Mouse (Mus musculus): ENCODE results near the gene Sncb. TPM values are rescaled to one million over a fixed set of nuclear protein-coding genes. Genes with fewer than 3 reads are reported as not detected.

Gene Sncb
- polyA plus RNA-seq, 1 experiment from 2014 or later: 157 TPM

DNA sequence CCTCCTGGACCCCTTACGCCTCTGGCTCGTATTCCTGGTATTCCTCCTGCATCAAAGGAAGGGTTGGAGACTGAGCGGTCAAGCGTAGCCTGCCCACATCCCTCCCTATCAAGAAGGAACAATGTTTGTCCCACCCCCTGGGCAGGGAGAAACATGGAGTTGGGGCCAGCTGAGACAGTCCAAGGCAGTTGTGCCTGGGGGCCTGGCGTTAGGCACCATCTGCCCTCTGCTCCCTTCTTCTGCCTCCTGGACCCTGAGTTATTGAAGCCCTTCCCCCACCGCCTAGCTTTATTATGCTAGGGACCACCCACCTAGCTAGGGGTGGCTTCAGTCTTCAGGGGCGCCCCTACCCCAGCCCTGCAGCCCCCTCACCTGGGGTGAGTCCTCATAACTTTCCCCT, 6.9 kb downstream of the Sncb start:
- Histone ChIP-seq H3K4me3 (ENCODE audit: low read length) (no peak overlapping the region; the same call in 1 of the 2 replicates), H3K9ac (ENCODE audit: low read depth, low read length) (peak overlapping the region; percentile 68; the same call in 1 of the 2 replicates), H3K27me3 (replicated peaks; ENCODE audit: control insufficient read depth, insufficient read depth, low read length) (peaks cover 5% of the 10 kb centered on the region; the same call in 1 of the 2 replicates), H3K36me3 (ENCODE audit: control insufficient read depth, insufficient read depth, low read length) (no peaks in the 10 kb centered on the region), H3K4me1 (ENCODE audit: control insufficient read depth, insufficient read depth, low read depth, low read length) (peaks cover 47% of the 10 kb centered on the region), H3K4me2 (ENCODE audit: low read length) (peak overlapping the region; percentile 88), H3K9me3 (ENCODE audit: control insufficient read depth, low read length) (no peaks in the 10 kb centered on the region), H3K27ac (ENCODE audit: low read depth, low read length) (peak overlapping the region; percentile 94; the same call in 1 of the 2 replicates)
- no peak for ATAC-seq
- WGBS: 6% methylated on average over 7 of the region's 7 CpGs

DNA sequence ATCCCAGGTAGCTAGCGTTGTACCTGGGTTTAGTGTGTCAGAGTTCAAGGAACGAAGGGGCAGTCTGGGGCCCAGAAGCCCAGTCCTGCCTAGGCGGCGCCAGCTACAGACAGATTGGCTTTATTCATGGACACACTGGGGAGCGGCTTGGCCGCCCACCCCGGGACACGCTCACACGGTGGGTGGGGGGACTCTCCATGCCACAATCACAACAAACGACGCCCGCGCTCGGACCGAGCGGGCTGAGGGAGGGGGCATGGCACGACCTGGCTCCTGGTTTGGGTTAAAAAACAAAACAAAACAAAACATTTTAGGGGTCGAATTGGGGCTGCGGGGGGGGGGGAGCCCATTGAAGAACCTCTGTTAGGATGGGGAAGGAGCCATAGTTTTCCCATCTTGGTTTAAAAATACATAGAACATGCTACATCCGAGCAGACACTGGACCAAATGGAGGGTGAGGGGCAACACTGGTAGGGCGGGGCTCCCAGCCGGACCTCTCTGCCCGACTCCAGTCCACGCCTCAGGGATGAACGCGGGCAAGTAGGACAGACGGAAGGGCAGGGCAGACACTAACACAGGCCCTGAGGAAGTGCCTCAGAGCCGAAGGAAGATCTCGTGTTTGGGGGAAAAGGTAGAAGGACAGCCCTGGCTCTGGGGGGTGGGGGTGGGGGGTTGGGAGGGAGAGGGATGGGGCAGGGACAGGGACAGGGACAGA, 7.5 kb downstream of the Sncb start:
- peak overlapping the region; percentile 68 for H3K9ac ChIP-seq (ENCODE audit: low read depth, low read length)
- ATAC-seq: no peak
- 0% methylated on average over 29 of the region's 29 CpGs for WGBS
- H3K9me3 ChIP-seq (ENCODE audit: control insufficient read depth, low read length): no peaks in the 10 kb centered on the region
- no peaks in the 10 kb centered on the region for H3K36me3 ChIP-seq (ENCODE audit: control insufficient read depth, insufficient read depth, low read length)
- peak overlapping the region; percentile 88 for H3K4me2 ChIP-seq (ENCODE audit: low read length)
- H3K27me3 ChIP-seq (replicated peaks; ENCODE audit: control insufficient read depth, insufficient read depth, low read length): no peaks in the 10 kb centered on the region; the same call in 1 of the 2 replicates
- peak overlapping the region; percentile 94 for H3K27ac ChIP-seq (ENCODE audit: low read depth, low read length)
- peaks cover 44% of the 10 kb centered on the region for H3K4me1 ChIP-seq (ENCODE audit: control insufficient read depth, insufficient read depth, low read depth, low read length)
- H3K4me3 ChIP-seq (ENCODE audit: low read length): peak overlapping the region; percentile 46

DNA sequence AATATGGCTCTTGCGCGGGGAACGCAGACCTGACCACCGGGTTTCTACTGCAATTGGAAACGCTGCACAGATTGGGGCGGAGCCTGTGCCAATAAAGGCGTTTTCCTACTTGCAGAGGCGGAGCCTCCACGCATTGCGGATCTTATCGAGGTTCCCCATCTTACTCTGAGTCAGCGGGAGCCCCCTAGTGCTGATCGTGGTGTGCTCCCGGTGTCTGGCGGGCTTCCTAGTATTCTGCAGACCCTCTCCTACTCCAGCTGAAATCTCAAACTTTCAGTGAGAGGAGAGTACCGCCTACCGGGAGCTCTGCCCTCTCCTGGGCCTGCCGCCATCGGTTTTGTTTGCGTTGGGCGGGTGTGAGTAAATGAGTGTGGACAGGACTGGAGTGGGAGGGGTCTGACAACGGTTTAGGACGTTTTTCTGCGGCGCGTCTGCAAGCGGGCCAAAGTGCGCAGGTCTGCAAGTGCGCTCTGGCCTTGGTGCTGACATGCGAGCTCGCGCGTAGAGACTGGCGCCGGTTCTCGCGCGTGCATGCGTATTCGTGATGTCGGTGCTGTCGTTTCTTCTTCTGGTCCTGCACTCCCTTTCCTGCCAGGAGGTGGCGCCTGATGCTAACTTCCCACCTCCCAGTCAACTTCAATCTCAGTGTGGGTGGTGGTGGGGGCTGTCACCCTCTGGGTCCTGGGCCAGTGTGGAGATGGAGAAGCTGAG, 8.2 kb downstream of the Sncb start:
- under 1% methylated on average over 43 of the region's 43 CpGs for WGBS
- no peaks in the 10 kb centered on the region for H3K27me3 ChIP-seq (replicated peaks; ENCODE audit: control insufficient read depth, insufficient read depth, low read length)
- no peaks in the 10 kb centered on the region for H3K36me3 ChIP-seq (ENCODE audit: control insufficient read depth, insufficient read depth, low read length)
- H3K9ac ChIP-seq (ENCODE audit: low read depth, low read length): peak overlapping the region; percentile 68
- peak; percentile 86 for ATAC-seq
- H3K27ac ChIP-seq (ENCODE audit: low read depth, low read length): peak overlapping the region; percentile 94
- peak overlapping the region; percentile 46 for H3K4me3 ChIP-seq (ENCODE audit: low read length)
- peaks cover 44% of the 10 kb centered on the region for H3K4me1 ChIP-seq (ENCODE audit: control insufficient read depth, insufficient read depth, low read depth, low read length)
- no peaks in the 10 kb centered on the region for H3K9me3 ChIP-seq (ENCODE audit: control insufficient read depth, low read length)
- H3K4me2 ChIP-seq (ENCODE audit: low read length): peak overlapping the region; percentile 88

DNA sequence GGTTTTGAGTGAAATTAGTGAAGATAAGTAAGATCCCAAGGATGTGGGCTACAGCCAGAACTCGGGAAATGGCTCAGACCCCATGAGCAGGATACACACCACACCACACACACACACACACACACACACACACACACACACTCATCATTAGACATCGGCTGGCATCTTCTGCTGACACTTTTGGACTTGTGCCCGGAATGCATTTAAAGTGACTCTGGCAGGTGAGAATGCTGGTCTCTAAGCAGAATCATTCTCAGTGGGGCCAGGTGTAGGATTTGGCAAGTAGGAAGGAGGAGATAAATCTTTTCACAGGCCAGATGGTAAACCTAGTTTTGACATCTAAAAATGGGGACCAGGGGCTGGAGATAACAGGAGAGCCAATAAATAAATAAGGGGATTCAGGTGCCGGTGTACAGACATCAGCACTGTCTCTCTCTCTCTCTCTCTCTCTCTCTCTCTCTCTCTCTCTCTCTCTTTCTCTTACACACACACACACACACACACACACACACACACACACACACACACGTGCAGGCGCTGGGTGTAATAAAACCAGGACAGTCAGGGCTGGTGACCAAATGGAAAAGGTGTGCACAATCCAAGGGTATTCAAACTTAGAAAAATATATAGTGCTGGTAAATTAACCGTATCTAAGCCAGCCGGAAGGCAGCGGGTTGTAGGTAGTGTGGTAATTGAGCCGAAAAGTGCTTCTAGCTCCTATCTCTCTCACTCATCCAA, 9.1 kb downstream of the Sncb start:
- H3K27ac ChIP-seq (ENCODE audit: low read depth, low read length): peak overlapping the region; percentile 94
- no peaks in the 10 kb centered on the region for H3K36me3 ChIP-seq (ENCODE audit: control insufficient read depth, insufficient read depth, low read length)
- H3K9ac ChIP-seq (ENCODE audit: low read depth, low read length): peak overlapping the region; percentile 68
- H3K9me3 ChIP-seq (ENCODE audit: control insufficient read depth, low read length): no peaks in the 10 kb centered on the region
- no peak for ATAC-seq
- H3K4me1 ChIP-seq (ENCODE audit: control insufficient read depth, insufficient read depth, low read depth, low read length): peaks cover 44% of the 10 kb centered on the region
- 23% methylated on average over 10 of the region's 10 CpGs for WGBS
- no peaks in the 10 kb centered on the region for H3K27me3 ChIP-seq (replicated peaks; ENCODE audit: control insufficient read depth, insufficient read depth, low read length)
- peak overlapping the region; percentile 88 for H3K4me2 ChIP-seq (ENCODE audit: low read length)
- H3K4me3 ChIP-seq (ENCODE audit: low read length): peak overlapping the region; percentile 46

DNA sequence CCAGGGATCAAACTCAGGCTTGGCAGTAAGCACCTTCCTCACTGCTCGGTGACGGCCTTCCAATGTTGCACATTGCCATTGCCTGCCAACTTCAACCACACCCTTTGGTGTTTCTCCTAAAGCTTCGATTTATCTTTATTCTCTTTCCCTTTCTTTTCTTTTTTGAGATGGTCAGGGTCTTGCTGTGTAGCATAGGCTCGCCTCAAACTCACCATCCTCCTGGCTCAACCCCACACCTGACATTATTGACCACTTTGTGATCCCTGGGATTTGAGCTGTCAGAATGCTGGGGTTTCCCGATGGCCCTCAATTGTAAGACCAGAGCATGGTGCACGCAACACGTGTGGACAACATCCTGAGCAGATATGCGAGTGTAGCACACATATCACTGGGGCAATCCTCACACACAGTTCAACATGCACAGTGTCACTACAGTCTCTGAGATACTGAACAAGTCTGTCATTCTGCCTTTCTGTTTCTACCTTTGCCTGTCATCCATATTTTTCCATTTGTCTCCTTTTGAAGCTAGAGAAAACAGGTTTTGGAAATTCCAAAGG, 10.2 kb downstream of the Sncb start:
- Histone ChIP-seq H3K4me3 (ENCODE audit: low read length) (no peak overlapping the region), H3K9me3 (ENCODE audit: control insufficient read depth, low read length) (no peaks in the 10 kb centered on the region), H3K36me3 (ENCODE audit: control insufficient read depth, insufficient read depth, low read length) (no peaks in the 10 kb centered on the region), H3K27ac (ENCODE audit: low read depth, low read length) (peak overlapping the region; percentile 66; the same call in 1 of the 2 replicates), H3K4me2 (ENCODE audit: low read length) (no peak overlapping the region), H3K9ac (ENCODE audit: low read depth, low read length) (no peak overlapping the region), H3K27me3 (replicated peaks; ENCODE audit: control insufficient read depth, insufficient read depth, low read length) (no peaks in the 10 kb centered on the region), H3K4me1 (ENCODE audit: control insufficient read depth, insufficient read depth, low read depth, low read length) (peaks cover 44% of the 10 kb centered on the region)
- 87% methylated on average over 8 of the region's 8 CpGs for WGBS
- no peak for ATAC-seq

- Histone ChIP-seq H3K27ac (ENCODE audit: low read depth, low read length) (peak overlapping the region; percentile 66), H3K4me1 (ENCODE audit: control insufficient read depth, insufficient read depth, low read depth, low read length) (peaks cover 44% of the 10 kb centered on the region), H3K36me3 (ENCODE audit: control insufficient read depth, insufficient read depth, low read length) (no peaks in the 10 kb centered on the region), H3K9ac (ENCODE audit: low read depth, low read length) (no peak overlapping the region), H3K9me3 (ENCODE audit: control insufficient read depth, low read length) (no peaks in the 10 kb centered on the region), H3K4me2 (ENCODE audit: low read length) (peak overlapping the region; percentile 11; the same call in 1 of the 2 replicates), H3K4me3 (ENCODE audit: low read length) (no peak overlapping the region), H3K27me3 (replicated peaks; ENCODE audit: control insufficient read depth, insufficient read depth, low read length) (no peaks in the 10 kb centered on the region)
- ATAC-seq: no peak
- 7% methylated on average over 9 of the region's 9 CpGs for WGBS
Measured at GRCm38 (mm10) chr13:54755201-54755830, 11.1 kb downstream of the Sncb start.

GRCm38 (mm10) chr13:54754169-54755080, 12.0 kb downstream of the Sncb start:
- 35% methylated on average over 12 of the region's 12 CpGs for WGBS
- peak overlapping the region; percentile 28; the same call in 1 of the 2 replicates for H3K9ac ChIP-seq (ENCODE audit: low read depth, low read length)
- no peak for ATAC-seq

GRCm38 (mm10) chr13:54753733-54754132, 12.7 kb downstream of the Sncb start:
- 66% methylated on average over 6 of the region's 6 CpGs for WGBS
- H3K36me3 ChIP-seq (ENCODE audit: control insufficient read depth, insufficient read depth, low read length): no peaks in the 10 kb centered on the region
- peaks cover 30% of the 10 kb centered on the region for H3K4me1 ChIP-seq (ENCODE audit: control insufficient read depth, insufficient read depth, low read depth, low read length)
- no peak overlapping the region for H3K9ac ChIP-seq (ENCODE audit: low read depth, low read length)
- H3K9me3 ChIP-seq (ENCODE audit: control insufficient read depth, low read length): no peaks in the 10 kb centered on the region
- ATAC-seq: no peak
- peak overlapping the region; percentile 58 for H3K27ac ChIP-seq (ENCODE audit: low read depth, low read length)
- H3K27me3 ChIP-seq (replicated peaks; ENCODE audit: control insufficient read depth, insufficient read depth, low read length): no peaks in the 10 kb centered on the region
- no peak overlapping the region for H3K4me2 ChIP-seq (ENCODE audit: low read length)
- H3K4me3 ChIP-seq (ENCODE audit: low read length): no peak overlapping the region

More at GRCm38 (mm10) chr13:54754169-54755080, 12.0 kb downstream of the Sncb start:
- Histone ChIP-seq H3K4me2 (ENCODE audit: low read length) (no peak overlapping the region), H3K27ac (ENCODE audit: low read depth, low read length) (peak overlapping the region; percentile 58), H3K36me3 (ENCODE audit: control insufficient read depth, insufficient read depth, low read length) (no peaks in the 10 kb centered on the region), H3K27me3 (replicated peaks; ENCODE audit: control insufficient read depth, insufficient read depth, low read length) (no peaks in the 10 kb centered on the region), H3K4me1 (ENCODE audit: control insufficient read depth, insufficient read depth, low read depth, low read length) (peaks cover 37% of the 10 kb centered on the region), H3K4me3 (ENCODE audit: low read length) (no peak overlapping the region), H3K9me3 (ENCODE audit: control insufficient read depth, low read length) (no peaks in the 10 kb centered on the region)

Measured in hindbrain, embryonic 16.5 days (tissue).